Mouse (Mus musculus) macrophage (primary cell): ENCODE data around the gene 2300003K06Rik. TPM values are rescaled to one million over a fixed set of nuclear protein-coding genes. Genes with fewer than 3 reads are reported as not detected.

ENCODE experiments used
- polyA plus RNA-seq: library from polyadenylated mRNA; stranded (reverse); fragments of 250-400 nt; gene quantifications from 3 replicates; pipeline ENCODE4 v1.2.4, GENCODE M21; 2018; ENCODE audit warnings: inconsistent platforms

Gene 2300003K06Rik
- polyA plus RNA-seq, 1 experiment from 2014 or later = not detected

Other genes starting within 250 kb of the 2300003K06Rik start
- not detected in 3 replicates for gene Krtap1-3, start 246.7 kb downstream of the 2300003K06Rik start, polyA plus RNA-seq
- not detected in 3 replicates for gene Krtap9-3, start 240.0 kb downstream of the 2300003K06Rik start, polyA plus RNA-seq
- not detected in 3 replicates for gene Gm11938, start 234.8 kb downstream of the 2300003K06Rik start, polyA plus RNA-seq
- not detected in 3 replicates for gene Gm11937, start 227.9 kb downstream of the 2300003K06Rik start, polyA plus RNA-seq
- gene Krtap2-4, start 223.2 kb downstream of the 2300003K06Rik start, polyA plus RNA-seq = not detected in 3 replicates
- gene Gm11562, start 217.6 kb downstream of the 2300003K06Rik start, polyA plus RNA-seq = not detected in 3 replicates
- not detected in 3 replicates for gene Krtap4-1, start 209.8 kb downstream of the 2300003K06Rik start, polyA plus RNA-seq
- not detected in 3 replicates for gene Krtap4-2, start 203.0 kb downstream of the 2300003K06Rik start, polyA plus RNA-seq
- not detected in 3 replicates for gene Krtap4-7, start 194.0 kb downstream of the 2300003K06Rik start, polyA plus RNA-seq
- gene Gm11555, start 187.8 kb downstream of the 2300003K06Rik start, polyA plus RNA-seq = not detected in 3 replicates
- gene Gm11563, start 179.1 kb downstream of the 2300003K06Rik start, polyA plus RNA-seq = not detected in 3 replicates
- gene Krtap4-6, start 172.1 kb downstream of the 2300003K06Rik start, polyA plus RNA-seq = not detected in 3 replicates
- not detected in 3 replicates for gene Gm14190, start 147.3 kb downstream of the 2300003K06Rik start, polyA plus RNA-seq
- not detected in 3 replicates for gene Gm14180, start 103.8 kb downstream of the 2300003K06Rik start, polyA plus RNA-seq
- not detected in 3 replicates for gene Gm11595, start 65.2 kb downstream of the 2300003K06Rik start, polyA plus RNA-seq
- not detected in 3 replicates for gene Krtap4-8, start 57.4 kb downstream of the 2300003K06Rik start, polyA plus RNA-seq
- not detected in 3 replicates for gene Krtap4-9, start 52.9 kb downstream of the 2300003K06Rik start, polyA plus RNA-seq
- gene Gm11596, start 44.6 kb downstream of the 2300003K06Rik start, polyA plus RNA-seq = not detected in 3 replicates
- not detected in 3 replicates for gene Gm11569, start 39.1 kb downstream of the 2300003K06Rik start, polyA plus RNA-seq
- not detected in 3 replicates for gene Gm11554, start 33.6 kb downstream of the 2300003K06Rik start, polyA plus RNA-seq
- gene Krtap4-13, start 28.2 kb downstream of the 2300003K06Rik start, polyA plus RNA-seq = not detected in 3 replicates
- not detected in 3 replicates for gene Gm11564, start 22.4 kb downstream of the 2300003K06Rik start, polyA plus RNA-seq
- gene Krtap4-16, start 13.5 kb upstream of the 2300003K06Rik start, polyA plus RNA-seq = not detected in 3 replicates
- not detected in 3 replicates for gene Gm11568, start 19.9 kb upstream of the 2300003K06Rik start, polyA plus RNA-seq
- gene Gm11559, start 26.4 kb upstream of the 2300003K06Rik start, polyA plus RNA-seq = not detected in 3 replicates
- gene Krtap9-1, start 35.3 kb upstream of the 2300003K06Rik start, polyA plus RNA-seq = not detected in 3 replicates
- not detected in 3 replicates for gene Gm11567, start 41.1 kb upstream of the 2300003K06Rik start, polyA plus RNA-seq
- not detected in 3 replicates for gene Krtap31-1, start 69.9 kb upstream of the 2300003K06Rik start, polyA plus RNA-seq
- not detected in 3 replicates for gene Gm11565, start 76.7 kb upstream of the 2300003K06Rik start, polyA plus RNA-seq
- not detected in 3 replicates for gene Krtap31-2, start 98.2 kb upstream of the 2300003K06Rik start, polyA plus RNA-seq
- not detected in 3 replicates for gene Krtap9-5, start 110.4 kb upstream of the 2300003K06Rik start, polyA plus RNA-seq
- not detected in 3 replicates for gene Krtap29-1, start 141.0 kb upstream of the 2300003K06Rik start, polyA plus RNA-seq
- not detected in 3 replicates for gene Krtap16-1, start 148.5 kb upstream of the 2300003K06Rik start, polyA plus RNA-seq
- not detected in 3 replicates for gene Krtap17-1, start 155.9 kb upstream of the 2300003K06Rik start, polyA plus RNA-seq
- not detected in 3 replicates for gene Krt33a, start 178.1 kb upstream of the 2300003K06Rik start, polyA plus RNA-seq
- not detected in 3 replicates for gene Krt33b, start 191.8 kb upstream of the 2300003K06Rik start, polyA plus RNA-seq
- not detected in 3 replicates for gene Krt34, start 203.5 kb upstream of the 2300003K06Rik start, polyA plus RNA-seq
- not detected in 3 replicates for gene Krt31, start 212.5 kb upstream of the 2300003K06Rik start, polyA plus RNA-seq